Mouse (Mus musculus) small intestine, adult 2 months (tissue): ENCODE results near the gene Pou2f3.

Source experiments
- CTCF ChIP-seq: fragments of 200-500 bp; IDR thresholded peaks from 2 replicates; pipeline ENCODE4 v1.5.1; 2012; ENCODE audit warnings: low read depth, mild to moderate bottlenecking, control low read depth, inconsistent platforms, low read length, moderate library complexity, mixed read lengths; ENCODE audit not compliant: insufficient replicate concordance, insufficient read length; ENCODE audit errors: extremely low read depth
- POLR2A ChIP-seq: fragments of 200-500 bp; IDR thresholded peaks from 2 replicates; pipeline ENCODE4 v1.6.1; 2012; ENCODE audit warnings: low read depth, mild to moderate bottlenecking, control low read depth, inconsistent platforms, low read length, moderate library complexity

DNA sequence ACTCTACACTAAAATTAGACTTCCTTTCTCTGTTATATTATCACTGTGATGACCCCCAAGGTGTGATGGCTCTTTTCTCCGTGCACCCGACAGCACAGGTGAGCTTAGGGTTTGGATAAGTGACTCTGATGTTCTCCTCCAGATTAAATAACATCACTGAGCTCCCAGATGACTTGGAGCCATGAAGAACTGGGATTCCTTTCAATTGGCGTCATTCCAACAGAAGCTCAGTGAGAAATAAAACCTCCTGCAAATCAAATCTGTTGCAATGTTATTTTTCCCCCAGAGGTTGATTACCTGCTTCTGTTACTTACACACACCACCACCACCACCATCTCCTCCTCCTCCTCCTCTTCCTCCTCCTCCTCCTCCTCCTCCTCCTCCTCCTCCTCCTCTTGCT is 116.4 kb downstream of the Pou2f3 start:
- TF ChIP-seq POLR2A, result no peak
- TF ChIP-seq CTCF, result no peak
